Mouse (Mus musculus) CD4-positive, CD25-positive, alpha-beta regulatory T cell, adult 2 months (primary cell): ENCODE data around the gene Lrrc8b.
A peak's percentile ranks its signal among the peaks of the same experiment; 100 is the strongest.

ENCODE experiments used
- DNase-seq: peaks from one replicate; pipeline ENCODE4 v3.0.0-alpha.2; 2012; ENCODE audit warnings: low read depth, low spot score

Lrrc8b gene

DNA sequence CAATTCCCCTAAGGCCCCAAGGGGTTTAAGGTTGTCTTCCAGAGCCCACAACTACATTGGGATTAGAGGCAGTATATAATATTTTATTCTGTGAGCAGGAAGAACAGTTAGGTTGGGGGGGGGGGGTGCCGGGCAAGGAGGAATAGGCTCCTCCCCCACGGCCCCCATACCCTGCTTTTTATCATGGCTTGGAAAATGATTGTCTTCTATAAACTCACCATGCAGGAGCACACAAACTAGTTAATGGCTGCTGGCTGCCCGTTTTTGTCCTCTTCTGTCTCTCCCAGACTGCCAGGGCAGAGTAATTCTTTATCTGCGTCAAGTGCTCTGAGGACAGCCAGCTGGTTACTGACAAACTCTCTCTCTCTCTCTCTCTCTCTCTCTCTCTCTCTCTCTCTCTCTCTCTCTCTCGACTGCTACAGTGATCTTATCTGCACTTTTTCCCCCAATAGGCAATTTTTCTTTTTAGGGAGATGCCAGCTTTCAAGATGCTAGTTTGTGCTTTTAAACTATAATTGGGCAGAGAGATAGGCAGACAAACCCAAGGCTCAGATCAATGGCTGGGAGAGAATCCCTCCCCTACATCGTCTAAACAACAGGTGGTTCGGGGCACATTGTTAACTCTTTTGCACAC lies 102.5 kb downstream of the Lrrc8b start:
- DNase-seq, result no peak

- DNase-seq, result peak; percentile 75
Observed at GRCm38 (mm10) chr5:105518626-105519095, 103.1 kb downstream of the Lrrc8b start.

DNA sequence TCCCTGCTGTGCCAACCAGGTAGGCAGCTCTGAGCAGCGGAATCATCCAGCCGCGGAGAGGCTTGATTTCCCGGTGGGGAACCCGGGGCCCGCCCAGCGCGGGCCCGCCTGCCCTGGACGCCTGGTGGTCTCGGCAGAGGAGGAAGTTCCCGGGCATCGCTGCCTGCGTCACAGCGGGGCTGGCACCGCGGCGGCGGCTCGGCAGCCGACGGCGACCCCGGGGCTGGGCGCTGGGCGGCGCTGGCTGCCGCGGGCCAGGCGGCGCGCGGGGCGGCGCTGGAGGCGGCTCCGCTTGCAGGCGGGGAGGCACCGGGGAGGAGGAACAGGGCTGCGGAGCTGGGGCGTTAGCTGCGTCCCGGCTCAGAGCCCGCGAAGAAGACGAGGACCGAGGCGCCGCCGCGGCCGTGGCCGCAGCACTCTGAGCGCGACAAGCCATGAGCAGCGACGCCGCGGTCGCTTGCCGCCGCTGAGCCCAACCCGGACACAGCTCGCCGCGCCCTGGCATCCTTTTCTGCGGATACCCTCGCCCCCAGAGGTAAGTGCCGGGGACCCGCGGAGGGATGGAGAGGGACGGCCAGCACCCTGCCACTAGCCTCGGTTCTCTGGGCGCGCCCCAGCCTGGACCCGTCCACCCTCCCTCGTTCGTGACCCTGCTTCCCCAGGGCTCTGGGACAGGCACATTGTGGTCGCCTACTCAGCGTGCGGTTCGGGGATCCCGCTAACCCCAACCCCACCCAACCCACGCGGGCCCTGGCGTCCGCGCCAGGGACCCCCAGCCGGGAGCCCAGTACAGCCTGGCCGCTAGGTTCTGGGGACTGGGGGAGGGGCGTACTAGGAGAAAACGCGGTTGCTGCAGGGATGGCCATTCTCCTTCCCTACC lies 103.8 kb downstream of the Lrrc8b start, which contains the start of gene Lrrc8c:
Lrrc8c (plus strand) TSS at position 293 of the 880 bp plus-strand sequence.
- peak; percentile 93 for DNase-seq

- DNase-seq, result no peak
Observed at GRCm38 (mm10) chr5:105519976-105520300, 104.4 kb downstream of the Lrrc8b start.

- no peak for DNase-seq
Observed at GRCm38 (mm10) chr5:105520442-105520965, 104.9 kb downstream of the Lrrc8b start.

DNA sequence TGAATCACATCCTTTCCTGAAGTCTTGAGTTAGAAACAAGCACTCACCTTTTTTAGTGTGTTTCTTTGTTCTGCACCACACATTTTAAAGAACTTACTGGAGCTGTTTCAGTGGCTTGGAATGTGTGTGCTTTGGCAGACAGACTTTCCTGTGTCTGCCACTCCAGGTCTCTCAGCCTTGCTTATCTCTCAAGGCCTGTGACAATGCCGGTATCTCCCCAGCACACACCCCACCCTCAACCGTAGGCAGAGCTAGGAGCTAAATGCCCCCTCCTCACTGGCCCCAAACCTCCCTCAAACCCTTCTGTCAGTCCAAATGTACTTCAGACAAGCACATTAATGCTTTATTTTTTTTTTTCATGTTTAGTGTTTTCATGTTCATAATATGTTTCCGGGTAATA lies 107.9 kb downstream of the Lrrc8b start:
- no peak for DNase-seq

GRCm38 (mm10) chr5:105525004-105525403 lies 109.4 kb downstream of the Lrrc8b start:
- DNase-seq, result no peak

DNA sequence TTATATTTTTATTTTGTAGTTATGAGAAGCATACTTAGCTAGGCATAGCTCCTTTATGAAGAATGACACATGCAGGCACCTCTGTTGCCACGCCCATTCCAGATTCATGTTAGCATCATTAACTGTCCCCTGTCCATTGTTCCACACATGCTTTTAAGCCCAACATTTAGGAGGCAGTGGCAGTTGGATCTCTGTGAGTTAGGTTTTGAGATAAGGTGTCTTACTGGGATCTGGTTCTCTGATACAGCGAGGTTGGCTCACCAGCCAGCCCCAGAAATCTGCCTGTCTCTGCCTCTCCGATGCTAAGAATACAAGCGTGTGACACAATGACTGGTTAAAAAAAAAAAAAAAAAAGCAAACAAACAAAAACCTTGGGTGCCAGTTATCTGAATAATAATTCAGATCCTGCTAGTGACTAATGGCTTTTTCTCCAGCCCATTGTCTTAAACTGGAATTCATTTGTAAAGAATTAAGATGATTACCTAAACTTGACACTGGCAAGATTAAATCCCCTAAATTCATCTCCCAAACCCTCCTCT lies 110.6 kb downstream of the Lrrc8b start:
- DNase-seq, result no peak

DNA sequence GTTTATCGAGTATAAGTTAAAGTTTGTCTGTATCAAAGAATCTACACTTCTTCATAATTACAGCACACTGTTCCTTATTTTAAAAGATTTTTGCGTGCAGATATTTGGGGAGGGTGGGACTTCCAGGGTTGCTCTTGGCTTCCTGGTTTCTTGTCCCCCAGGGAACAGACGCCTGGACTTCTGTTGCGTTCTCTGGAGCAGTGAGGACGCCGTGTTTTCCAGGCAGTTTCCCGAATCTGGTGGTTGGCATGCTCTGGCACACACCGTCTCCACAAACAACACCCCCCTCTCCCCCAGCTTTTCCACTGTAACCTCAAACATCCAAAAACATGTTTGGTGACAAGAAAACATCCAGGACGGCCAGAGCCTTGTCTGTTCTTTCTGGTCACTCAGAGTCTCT lies 111.2 kb downstream of the Lrrc8b start:
- DNase-seq, result no peak

- DNase-seq, result no peak
Observed at GRCm38 (mm10) chr5:105527477-105528331, 112.1 kb downstream of the Lrrc8b start.

- no peak for DNase-seq
Observed at GRCm38 (mm10) chr5:105530576-105530975, 115.0 kb downstream of the Lrrc8b start.

GRCm38 (mm10) chr5:105535186-105535585 lies 119.6 kb downstream of the Lrrc8b start:
- DNase-seq, result no peak

GRCm38 (mm10) chr5:105536172-105536571 lies 120.6 kb downstream of the Lrrc8b start:
- no peak for DNase-seq

DNA sequence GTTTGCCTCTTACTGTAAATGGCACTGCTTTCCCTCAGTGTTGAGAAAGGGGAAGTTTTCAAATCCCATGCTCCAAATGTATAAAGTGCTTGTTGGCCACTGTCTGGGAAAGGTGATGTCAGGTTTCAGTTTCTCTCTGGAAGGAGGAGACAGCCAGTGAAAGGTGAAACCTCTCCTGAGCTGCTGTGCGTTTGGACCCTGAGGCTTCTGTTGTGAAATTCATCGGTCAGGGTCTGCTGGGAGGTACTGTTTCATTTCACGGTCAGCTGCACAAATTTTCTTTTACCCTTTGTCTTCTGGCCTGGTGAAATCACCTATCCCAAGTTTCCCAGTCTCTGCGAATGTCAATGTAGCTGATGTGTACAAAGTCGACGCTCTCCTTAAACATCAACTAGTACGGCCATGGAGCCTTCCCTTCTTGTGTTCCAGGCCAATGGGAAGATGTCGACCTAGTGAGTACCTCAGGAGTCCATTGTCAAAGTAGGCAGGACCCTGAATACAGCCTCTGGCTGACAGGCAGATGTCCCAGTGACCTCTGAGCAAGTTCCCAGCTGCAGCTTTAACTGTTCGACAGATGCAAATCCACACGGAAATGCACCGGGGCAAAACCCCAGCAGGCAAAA lies 121.6 kb downstream of the Lrrc8b start:
- DNase-seq, result no peak
